In genomic region chr17:16157711-16158110, GRCm38 (mm10) we compare ENCODE assay signal across 12 mouse cellular contexts.
DNase-seq lines count a peak whose midpoint lies in the region; ATAC-seq and TF ChIP-seq lines count a peak whose summit lies in the region.
"Had no signal": no experiment of that assay in that cellular context is flagged by ENCODE, and none has a peak within 500 bp of the region (broad histone marks: within the 10 kb centered on the region; RNA-seq: fewer than 3 reads in every experiment).

No protein-coding gene starts in this region.

- no peaks in the 10 kb centered on the region for H3K9me3 ChIP-seq in forebrain, embryonic 14.5 days (replicated peaks; ENCODE audit: control insufficient read depth, low read length)
- no peaks in the 10 kb centered on the region for H3K9me3 ChIP-seq in forebrain, postnatal 0 days (ENCODE audit: low read length)
- no peaks in the 10 kb centered on the region for H3K9me3 ChIP-seq in hindbrain, postnatal 0 days (ENCODE audit: low read length)
- H3K9me3 ChIP-seq in neural tube, embryonic 15.5 days (replicated peaks): no peaks in the 10 kb centered on the region
- H3K9me3 ChIP-seq: embryonic facial prominence, embryonic 13.5 days had no signal

- peak; percentile 40; the same call in 1 of the 2 replicates for ATAC-seq in forebrain, embryonic 14.5 days
- ATAC-seq in forebrain, postnatal 0 days: no peak
- ATAC-seq in hindbrain, postnatal 0 days: no peak
- peak; percentile 41; the same call in 1 of the 2 replicates for ATAC-seq in neural tube, embryonic 15.5 days (ENCODE audit: low FRiP score)

- TF ChIP-seq CTCF in forebrain, postnatal 0 days (IDR thresholded peaks at IDR 0.05; ENCODE audit: low read depth): no peak
- TF ChIP-seq CTCF in hindbrain, postnatal 0 days (IDR thresholded peaks at IDR 0.05; ENCODE audit: low read depth): no peak

- no peak overlapping the region for H3K9ac ChIP-seq in forebrain, embryonic 14.5 days (ENCODE audit: low read length)
- no peak overlapping the region for H3K9ac ChIP-seq in forebrain, postnatal 0 days
- no peak overlapping the region for H3K9ac ChIP-seq in hindbrain, postnatal 0 days (replicated peaks; ENCODE audit: low read length)
- no peak overlapping the region for H3K9ac ChIP-seq in neural tube, embryonic 15.5 days (replicated peaks)
- H3K9ac ChIP-seq: embryonic facial prominence, embryonic 13.5 days had no signal

- no peaks in the 10 kb centered on the region for H3K4me1 ChIP-seq in forebrain, embryonic 14.5 days (ENCODE audit: control insufficient read depth, insufficient read depth, low read length)
- H3K4me1 ChIP-seq in forebrain, postnatal 0 days (ENCODE audit: insufficient read depth): no peaks in the 10 kb centered on the region
- H3K4me1 ChIP-seq in hindbrain, postnatal 0 days (ENCODE audit: insufficient read depth, low read length): no peaks in the 10 kb centered on the region
- H3K4me1 ChIP-seq in neural tube, embryonic 15.5 days: no peaks in the 10 kb centered on the region
- H3K4me1 ChIP-seq: heart, embryonic 10.5 days had no signal

- 56% methylated on average over 6 of the region's 6 CpGs for WGBS in forebrain, embryonic 14.5 days
- 56% methylated on average over 6 of the region's 6 CpGs for WGBS in forebrain, postnatal 0 days
- 18% methylated on average over 6 of the region's 6 CpGs for WGBS in hindbrain, postnatal 0 days
- 27% methylated on average over 6 of the region's 6 CpGs for WGBS in neural tube, embryonic 15.5 days

- H3K27me3 ChIP-seq in forebrain, embryonic 14.5 days (replicated peaks; ENCODE audit: control insufficient read depth, insufficient read depth, low read length): no peaks in the 10 kb centered on the region
- H3K27me3 ChIP-seq in forebrain, postnatal 0 days (ENCODE audit: insufficient read depth, low read length): no peaks in the 10 kb centered on the region
- no peaks in the 10 kb centered on the region for H3K27me3 ChIP-seq in hindbrain, postnatal 0 days (ENCODE audit: insufficient read depth, low read length)
- no peaks in the 10 kb centered on the region for H3K27me3 ChIP-seq in neural tube, embryonic 15.5 days (replicated peaks)
- H3K27me3 ChIP-seq: embryonic facial prominence, embryonic 13.5 days had no signal

- H3K27ac ChIP-seq in forebrain, embryonic 14.5 days (ENCODE audit: low read depth, low read length): no peak overlapping the region
- no peak overlapping the region for H3K27ac ChIP-seq in forebrain, postnatal 0 days (ENCODE audit: low read depth, low read length)
- no peak overlapping the region for H3K27ac ChIP-seq in hindbrain, postnatal 0 days
- no peak overlapping the region for H3K27ac ChIP-seq in neural tube, embryonic 15.5 days (replicated peaks)
- H3K27ac ChIP-seq: embryonic facial prominence, embryonic 13.5 days; gastrocnemius, adult 2 months; heart, embryonic 10.5 days had no signal

- no peak overlapping the region for H3K4me2 ChIP-seq in forebrain, embryonic 14.5 days (ENCODE audit: low read length)
- no peak overlapping the region for H3K4me2 ChIP-seq in forebrain, postnatal 0 days (ENCODE audit: low read depth)
- H3K4me2 ChIP-seq in hindbrain, postnatal 0 days (ENCODE audit: low read depth, low read length): no peak overlapping the region
- no peak overlapping the region for H3K4me2 ChIP-seq in neural tube, embryonic 15.5 days
- H3K4me2 ChIP-seq: embryonic facial prominence, embryonic 13.5 days had no signal

- no peak overlapping the region for H3K4me3 ChIP-seq in forebrain, embryonic 14.5 days (ENCODE audit: low read depth, low read length)
- H3K4me3 ChIP-seq in forebrain, postnatal 0 days (ENCODE audit: low read depth, low read length): no peak overlapping the region
- H3K4me3 ChIP-seq in hindbrain, postnatal 0 days (ENCODE audit: low read length): no peak overlapping the region
- no peak overlapping the region for H3K4me3 ChIP-seq in neural tube, embryonic 15.5 days (replicated peaks)
- H3K4me3 ChIP-seq: embryonic facial prominence, embryonic 13.5 days; gastrocnemius, adult 2 months; heart, embryonic 10.5 days had no signal

- DNase-seq in forebrain, embryonic 14.5 days (ENCODE audit: low spot score): peak; percentile 4
- no peak for DNase-seq in forebrain, postnatal 0 days
- DNase-seq in retina, embryonic 14.5 days (ENCODE audit: low spot score): peak; percentile 17
- no peak for DNase-seq in retina, postnatal 1 day
- peak; percentile 3 for DNase-seq in hindbrain, postnatal 0 days (ENCODE audit: low spot score)
- no peak for DNase-seq in cerebellum, adult 9-10 months
- no peak for DNase-seq in left cerebral cortex, adult 18-20 months (ENCODE audit: low spot score in 2 of 2)
- DNase-seq: B cell, adult 2 months; gastrocnemius, adult 2 months had no signal

- no peaks in the 10 kb centered on the region for H3K36me3 ChIP-seq in forebrain, embryonic 14.5 days (ENCODE audit: control insufficient read depth, insufficient read depth, low read length)
- no peaks in the 10 kb centered on the region for H3K36me3 ChIP-seq in forebrain, postnatal 0 days (ENCODE audit: insufficient read depth)
- no peaks in the 10 kb centered on the region for H3K36me3 ChIP-seq in hindbrain, postnatal 0 days (ENCODE audit: insufficient read depth, low read length)
- no peaks in the 10 kb centered on the region for H3K36me3 ChIP-seq in neural tube, embryonic 15.5 days
- H3K36me3 ChIP-seq: embryonic facial prominence, embryonic 13.5 days; heart, embryonic 10.5 days had no signal

Comparison
In these comparisons a context has a peak if more than half of its experiments do, and no peak if none do; other contexts are left out.
1. ATAC-seq: peak in forebrain, embryonic 14.5 days (single experiment) and neural tube, embryonic 15.5 days (single experiment); none in forebrain, postnatal 0 days (single experiment) and hindbrain, postnatal 0 days (single experiment).
2. DNase-seq: peak in forebrain, embryonic 14.5 days (single experiment), retina, embryonic 14.5 days (single experiment) and hindbrain, postnatal 0 days (single experiment); none in forebrain, postnatal 0 days (single experiment), retina, postnatal 1 day (single experiment), cerebellum, adult 9-10 months (single experiment) and left cerebral cortex, adult 18-20 months (0 of 2).